Mouse (Mus musculus): ENCODE data around the gene Rad23b. TPM values are rescaled to one million over a fixed set of nuclear protein-coding genes. Genes with fewer than 3 reads are reported as not detected.
A peak's percentile ranks its signal among the peaks of the same experiment; 100 is the strongest.

Rad23b gene
- polyA plus RNA-seq, 1 experiment, result not detected

GRCm38 (mm10) chr4:55329621-55330346, 20.1 kb upstream of the Rad23b start:
- 84% methylated on average over 8 of the region's 8 CpGs for WGBS
- Histone ChIP-seq H3K4me3 (ENCODE audit: insufficient read depth, low read depth, low read length) (no peak overlapping the region), H3K4me1 (ENCODE audit: control insufficient read depth, insufficient read depth, low read length) (no peaks in the 10 kb centered on the region; the same call in 1 of the 2 replicates), H3K27ac (ENCODE audit: insufficient read depth, low read depth, low read length) (no peak overlapping the region)
- TF ChIP-seq CTCF (IDR thresholded peaks at IDR 0.05; ENCODE audit: insufficient read depth, low read depth, low read length) (no peak), POLR2A (IDR thresholded peaks at IDR 0.05; ENCODE audit: insufficient read depth, low read depth, low read length) (no peak)

- TF ChIP-seq CTCF (IDR thresholded peaks at IDR 0.05; ENCODE audit: insufficient read depth, low read depth, low read length), result no peak
- TF ChIP-seq POLR2A (IDR thresholded peaks at IDR 0.05; ENCODE audit: insufficient read depth, low read depth, low read length), result no peak
- H3K4me3 ChIP-seq (ENCODE audit: insufficient read depth, low read depth, low read length), result no peak overlapping the region
- WGBS, result 83% methylated on average over 5 of the region's 5 CpGs
- no peaks in the 10 kb centered on the region for H3K4me1 ChIP-seq (ENCODE audit: control insufficient read depth, insufficient read depth, low read length)
- no peak overlapping the region for H3K27ac ChIP-seq (ENCODE audit: insufficient read depth, low read depth, low read length)
Measured at GRCm38 (mm10) chr4:55335030-55335770, 14.6 kb upstream of the Rad23b start.

- H3K4me1 ChIP-seq (ENCODE audit: control insufficient read depth, insufficient read depth, low read length), result no peaks in the 10 kb centered on the region
- H3K27ac ChIP-seq (ENCODE audit: insufficient read depth, low read depth, low read length), result no peak overlapping the region
- no peak overlapping the region for H3K4me3 ChIP-seq (ENCODE audit: insufficient read depth, low read depth, low read length)
- WGBS, result 94% methylated on average over 1 of the region's 1 CpGs
- TF ChIP-seq POLR2A (IDR thresholded peaks at IDR 0.05; ENCODE audit: insufficient read depth, low read depth, low read length), result no peak
Measured at GRCm38 (mm10) chr4:55338905-55339304, 10.9 kb upstream of the Rad23b start.

GRCm38 (mm10) chr4:55339388-55339787, 10.5 kb upstream of the Rad23b start:
- WGBS, result 89% methylated on average over 4 of the region's 4 CpGs
- Histone ChIP-seq H3K4me3 (ENCODE audit: insufficient read depth, low read depth, low read length) (no peak overlapping the region), H3K4me1 (ENCODE audit: control insufficient read depth, insufficient read depth, low read length) (no peaks in the 10 kb centered on the region), H3K27ac (ENCODE audit: insufficient read depth, low read depth, low read length) (no peak overlapping the region)
- TF ChIP-seq CTCF (IDR thresholded peaks at IDR 0.05; ENCODE audit: insufficient read depth, low read depth, low read length) (no peak), POLR2A (IDR thresholded peaks at IDR 0.05; ENCODE audit: insufficient read depth, low read depth, low read length) (no peak)

GRCm38 (mm10) chr4:55341797-55342196, 8.0 kb upstream of the Rad23b start:
- 92% methylated on average over 1 of the region's 1 CpGs for WGBS
- no peak overlapping the region for H3K27ac ChIP-seq (ENCODE audit: insufficient read depth, low read depth, low read length)
- TF ChIP-seq POLR2A (IDR thresholded peaks at IDR 0.05; ENCODE audit: insufficient read depth, low read depth, low read length) (no peak), CTCF (IDR thresholded peaks at IDR 0.05; ENCODE audit: insufficient read depth, low read depth, low read length) (no peak)
- no peaks in the 10 kb centered on the region for H3K4me1 ChIP-seq (ENCODE audit: control insufficient read depth, insufficient read depth, low read length)
- no peak overlapping the region for H3K4me3 ChIP-seq (ENCODE audit: insufficient read depth, low read depth, low read length)

- Histone ChIP-seq H3K4me3 (ENCODE audit: insufficient read depth, low read depth, low read length) (no peak overlapping the region), H3K4me1 (ENCODE audit: control insufficient read depth, insufficient read depth, low read length) (no peaks in the 10 kb centered on the region), H3K27ac (ENCODE audit: insufficient read depth, low read depth, low read length) (no peak overlapping the region)
- 89% methylated on average over 5 of the region's 5 CpGs for WGBS
- TF ChIP-seq CTCF (IDR thresholded peaks at IDR 0.05; ENCODE audit: insufficient read depth, low read depth, low read length) (no peak), POLR2A (IDR thresholded peaks at IDR 0.05; ENCODE audit: insufficient read depth, low read depth, low read length) (no peak)
Measured at GRCm38 (mm10) chr4:55342602-55343001, 7.2 kb upstream of the Rad23b start.

- 94% methylated on average over 3 of the region's 3 CpGs for WGBS
- Histone ChIP-seq H3K4me3 (ENCODE audit: insufficient read depth, low read depth, low read length) (no peak overlapping the region), H3K27ac (ENCODE audit: insufficient read depth, low read depth, low read length) (no peak overlapping the region), H3K4me1 (ENCODE audit: control insufficient read depth, insufficient read depth, low read length) (no peaks in the 10 kb centered on the region)
- no peak for TF ChIP-seq POLR2A (IDR thresholded peaks at IDR 0.05; ENCODE audit: insufficient read depth, low read depth, low read length)
Measured at GRCm38 (mm10) chr4:55343287-55343686, 6.6 kb upstream of the Rad23b start.

- Histone ChIP-seq H3K4me3 (ENCODE audit: insufficient read depth, low read depth, low read length) (peak overlapping the region; percentile 72), H3K4me1 (ENCODE audit: control insufficient read depth, insufficient read depth, low read length) (peaks cover 2% of the 10 kb centered on the region; the same call in 1 of the 2 replicates), H3K27ac (ENCODE audit: insufficient read depth, low read depth, low read length) (peak overlapping the region; percentile 87)
- TF ChIP-seq CTCF (IDR thresholded peaks at IDR 0.05; ENCODE audit: insufficient read depth, low read depth, low read length), result no peak
- no peak for TF ChIP-seq POLR2A (IDR thresholded peaks at IDR 0.05; ENCODE audit: insufficient read depth, low read depth, low read length)
- 8% methylated on average over 11 of the region's 12 CpGs for WGBS
Measured at GRCm38 (mm10) chr4:55348759-55349451, 938 bp upstream of the Rad23b start.
